Mouse (Mus musculus) gastrocnemius, postnatal 4 days (tissue): ENCODE measurements around the gene Cdpf1. TPM values are rescaled to one million over a fixed set of nuclear protein-coding genes. Genes with fewer than 3 reads are reported as not detected.
"Not testable (repeated sequence)": the region's sequence is repeated elsewhere in the genome, so short reads cannot be mapped to it uniquely, and the experiment has no call there.

Experiments used
- DNase-seq, 2 experiments: peaks; one replicate each; pipeline ENCODE4 v3.0.0; 2021 to 2022; ENCODE audit warnings: low spot score in 2 of 2, mixed read lengths in 2 of 2
- total RNA-seq, 2 experiments: library from RNA; stranded (reverse); gene quantifications; 2 replicates each; pipeline ENCODE4 v1.2.3; 2021

The Cdpf1 gene
- total RNA-seq, 2 experiments from 2014 or later: 27.1 to 31.0 TPM

DNA sequence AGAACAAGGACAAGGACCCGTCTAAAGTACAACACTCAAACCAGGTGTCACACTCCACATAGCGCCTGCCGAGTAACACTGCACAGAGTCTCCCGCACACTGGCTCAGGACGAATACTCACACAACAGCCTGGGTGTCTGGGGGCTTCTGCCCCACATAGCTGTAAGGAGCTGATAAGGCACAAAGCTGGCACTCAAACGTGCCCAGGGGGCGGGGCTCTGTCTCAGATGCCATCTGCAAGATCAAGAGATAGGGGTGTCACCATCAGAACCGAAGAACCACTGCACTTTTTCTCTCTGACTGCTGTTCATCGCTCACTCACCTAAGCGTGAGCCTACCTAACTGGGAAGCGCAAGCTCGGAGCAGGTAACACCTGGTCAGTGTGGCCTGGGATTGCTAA, 2.4 kb downstream of the Cdpf1 start:
- DNase-seq: no peak

DNA sequence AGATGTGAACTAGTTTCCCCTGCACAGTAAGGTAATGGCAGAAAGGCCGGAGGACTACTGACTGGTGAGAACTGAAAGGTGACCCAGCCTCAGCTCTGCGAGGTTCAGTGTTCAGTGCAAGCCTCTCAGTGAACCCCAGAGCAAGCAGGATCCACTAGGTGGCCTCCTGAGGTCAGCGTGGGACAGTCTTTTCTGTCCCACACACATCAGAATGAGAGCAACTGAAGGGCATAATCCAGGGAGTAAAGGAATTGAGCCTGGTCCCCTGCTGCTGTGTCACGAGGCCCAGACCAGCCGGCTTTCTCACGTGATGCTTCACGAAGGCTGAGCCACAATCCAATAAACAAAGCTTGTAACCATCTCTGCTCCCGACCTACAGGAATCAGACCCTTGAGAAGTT, 3.1 kb downstream of the Cdpf1 start:
- DNase-seq: no peak

DNA sequence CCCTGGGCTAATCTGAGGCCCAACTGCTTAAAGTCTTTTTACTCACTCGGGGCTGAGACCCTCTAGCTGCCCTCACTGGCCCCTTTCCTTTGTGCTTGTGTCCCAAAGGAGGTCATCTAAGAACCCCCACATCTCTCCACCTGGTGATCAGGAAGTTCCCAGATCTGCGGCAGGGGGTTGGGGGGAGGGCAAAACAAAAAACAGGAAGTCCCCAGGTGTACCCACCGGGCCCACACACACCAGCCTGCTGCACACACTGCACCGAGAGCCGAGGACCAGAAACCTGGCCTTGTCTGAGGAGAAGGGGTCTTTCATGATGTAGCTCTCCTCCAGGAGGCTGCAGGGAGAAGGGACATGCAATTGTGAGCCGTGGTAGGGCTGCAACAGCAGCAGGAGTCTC, 3.5 kb downstream of the Cdpf1 start:
- DNase-seq: no peak

DNA sequence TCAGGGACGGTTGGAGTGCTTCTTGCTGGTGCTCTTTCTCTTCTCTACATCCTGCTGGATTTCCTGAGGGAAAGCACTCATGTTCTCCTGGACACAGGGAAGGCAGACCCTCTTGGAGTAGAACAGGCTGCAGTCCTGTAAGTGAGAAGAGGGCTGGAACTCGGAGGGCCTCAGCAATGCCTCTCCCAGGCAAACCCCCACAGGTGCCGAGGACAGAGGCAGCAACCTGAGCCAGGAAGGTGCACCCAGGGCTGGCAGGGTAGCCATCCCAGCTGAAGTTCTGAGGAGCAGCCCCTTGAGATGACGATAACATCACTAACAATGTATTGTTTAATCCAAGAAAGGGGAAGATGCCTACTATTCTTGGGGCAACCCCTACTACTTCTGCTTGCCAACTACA, 4.1 kb downstream of the Cdpf1 start:
- no peak for DNase-seq

DNA sequence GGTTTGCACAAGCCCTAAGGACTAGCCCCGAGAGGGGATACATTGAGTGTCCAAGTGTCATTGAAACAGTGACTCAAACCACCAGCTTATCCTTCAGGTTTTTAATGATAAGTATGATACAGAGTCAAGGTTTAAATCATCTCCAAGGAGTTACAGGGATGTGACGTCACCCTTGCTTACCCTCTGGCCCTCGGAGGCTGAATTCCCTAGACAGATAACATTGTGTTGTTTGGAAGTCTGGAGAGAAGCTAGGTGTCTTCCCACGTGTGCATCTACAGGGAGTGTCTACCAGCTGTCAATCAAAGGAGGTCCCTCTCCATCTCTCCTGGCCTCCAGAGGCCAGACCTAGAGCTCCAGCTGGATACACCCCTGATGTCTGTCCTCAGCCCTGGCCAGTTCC, 4.6 kb downstream of the Cdpf1 start:
- DNase-seq: no peak

DNA sequence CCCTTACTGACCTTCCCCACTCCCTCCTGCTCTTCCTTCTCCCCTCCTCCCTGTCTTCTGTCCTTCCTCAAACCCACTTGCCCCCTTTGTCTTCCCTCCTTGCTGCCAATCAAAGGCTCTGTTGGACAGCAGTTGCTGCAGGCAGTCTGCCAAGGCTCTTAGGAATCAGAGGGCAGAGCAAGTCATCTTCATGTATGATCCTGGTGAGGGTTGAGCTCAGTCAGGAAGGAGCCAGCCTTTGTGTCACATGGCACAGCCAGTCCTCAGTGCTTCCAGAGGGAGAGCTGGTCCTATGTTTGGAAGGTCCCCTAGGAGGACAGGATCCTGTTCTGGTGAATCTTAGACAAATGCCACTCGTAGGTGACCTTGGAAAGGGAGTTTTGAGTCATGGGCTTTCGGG, 8.6 kb downstream of the Cdpf1 start:
- no peak for DNase-seq

DNA sequence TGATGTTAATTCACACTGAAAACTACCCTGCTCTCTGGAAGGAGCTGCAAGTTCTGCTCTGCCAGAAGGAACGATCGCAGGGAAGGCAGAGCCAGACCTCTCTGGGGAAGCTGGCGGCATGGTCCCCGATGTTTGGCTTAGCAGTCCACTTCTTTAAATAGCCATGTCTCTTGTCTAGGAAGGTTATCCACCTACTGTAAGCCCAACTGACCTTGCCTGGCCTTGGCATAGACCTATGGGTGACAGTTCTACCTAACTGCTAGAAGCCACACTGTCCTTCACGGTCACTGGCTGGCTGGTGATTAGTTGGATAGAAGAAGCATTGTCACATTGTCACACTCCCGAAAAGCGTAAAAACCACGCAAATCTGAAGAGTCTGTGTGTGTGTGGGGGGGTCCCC, 12.8 kb downstream of the Cdpf1 start:
- no peak for DNase-seq

DNA sequence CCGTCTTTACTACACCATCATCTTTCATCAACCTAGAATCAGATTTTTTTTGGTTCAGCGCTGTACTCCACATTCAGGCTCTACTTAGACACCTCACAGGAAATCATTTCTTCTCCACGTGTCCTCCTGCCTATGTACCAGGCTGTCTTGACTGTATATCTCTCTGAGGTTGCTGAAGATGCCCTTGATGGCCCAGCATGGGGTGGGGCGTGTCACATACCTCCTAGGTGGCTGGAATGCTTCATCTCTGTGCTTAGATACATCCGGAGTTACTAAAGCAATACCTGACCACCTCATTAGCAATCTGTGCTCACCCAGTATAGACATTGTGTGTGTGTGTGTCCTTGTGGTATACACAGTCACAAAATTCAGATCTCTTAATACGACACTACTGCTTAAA, 16.0 kb downstream of the Cdpf1 start:
- DNase-seq: no peak

DNA sequence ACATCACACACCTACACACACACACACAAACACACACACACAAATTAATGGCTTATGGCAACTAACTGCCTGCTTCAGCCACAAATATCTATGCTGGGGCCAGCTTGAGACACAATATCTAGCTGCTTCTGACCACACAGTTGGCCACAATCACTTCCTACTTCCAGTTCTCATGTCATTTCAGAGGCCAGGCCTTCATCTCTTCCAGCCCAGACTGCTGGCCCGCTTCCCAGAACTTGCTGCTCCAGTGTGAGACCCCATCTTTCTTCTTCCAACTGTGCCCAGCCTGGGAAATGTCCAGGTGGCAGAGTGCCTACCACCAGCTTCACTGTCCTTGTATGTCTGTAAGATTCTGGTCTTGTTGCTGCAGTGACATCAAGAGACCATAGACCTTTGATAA, 18.7 kb downstream of the Cdpf1 start:
- peak in 1 of 2 experiments; percentile 59 for DNase-seq

DNA sequence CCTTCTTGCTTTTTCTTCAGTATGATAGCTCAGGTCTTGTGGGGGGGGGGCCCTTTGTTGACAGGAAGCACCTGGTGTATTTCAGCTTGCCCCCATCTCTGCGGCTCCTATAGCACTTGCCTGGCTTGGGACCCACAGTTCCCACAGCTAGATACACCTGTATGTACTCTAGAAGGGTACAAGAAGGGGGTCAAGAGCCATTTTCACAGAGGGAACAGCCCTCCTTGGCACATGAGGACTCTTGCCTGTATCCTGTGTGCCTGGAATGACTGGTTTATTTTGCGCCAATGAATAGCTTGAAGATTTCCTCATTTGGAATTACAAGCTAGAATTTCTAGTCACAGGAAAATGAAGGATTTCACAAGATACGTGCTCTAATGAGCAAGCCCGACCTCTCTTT, 20.0 kb downstream of the Cdpf1 start:
- DNase-seq: no peak

GRCm38 (mm10) chr15:85788633-85789032, 22.9 kb downstream of the Cdpf1 start:
- no peak for DNase-seq

DNA sequence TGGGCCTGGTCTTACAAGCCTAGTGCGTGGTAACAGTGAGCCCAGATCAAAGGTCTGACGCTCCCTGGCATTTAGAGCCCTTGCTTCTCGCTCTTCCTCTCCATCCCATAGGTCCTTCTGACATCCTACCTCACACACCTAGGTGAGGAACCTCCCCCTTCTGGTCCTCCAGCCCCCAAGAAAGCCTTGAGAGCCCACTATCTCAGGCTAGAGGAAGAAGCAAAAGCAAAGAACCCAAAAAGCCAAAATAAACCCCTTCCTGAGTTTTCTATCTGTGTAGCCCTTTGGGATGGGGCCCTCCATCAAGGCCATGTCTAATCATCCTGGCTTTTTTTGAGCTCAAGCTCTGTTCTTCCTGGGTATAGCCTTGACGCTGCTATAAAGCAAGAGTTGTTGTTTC, 23.4 kb downstream of the Cdpf1 start:
- DNase-seq: no peak

- no peak for DNase-seq
Measured at GRCm38 (mm10) chr15:85787482-85787881, 24.0 kb downstream of the Cdpf1 start.

DNA sequence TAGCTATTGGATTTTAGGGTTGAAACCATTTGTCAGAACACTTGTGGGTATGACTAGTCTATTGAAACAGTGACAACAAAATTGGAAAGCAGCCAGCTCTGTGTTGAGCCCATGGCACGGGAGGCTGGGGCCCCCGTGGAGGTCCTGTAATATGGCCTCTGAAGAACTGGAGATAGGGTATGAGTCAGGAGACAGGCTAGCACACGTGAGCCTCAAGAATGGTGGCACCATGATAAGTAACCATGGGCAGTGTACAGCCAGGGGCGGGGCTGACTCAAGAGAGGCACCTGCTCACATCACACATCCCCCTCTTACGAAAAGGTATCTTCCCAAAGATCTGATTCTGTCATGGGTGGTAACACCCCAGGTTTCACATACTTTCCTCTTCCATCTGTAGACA, 24.8 kb downstream of the Cdpf1 start:
- DNase-seq: no peak

GRCm38 (mm10) chr15:85784341-85784740, 27.2 kb downstream of the Cdpf1 start:
- DNase-seq: no peak

- no peak for DNase-seq
Measured at GRCm38 (mm10) chr15:85783146-85783545, 28.4 kb downstream of the Cdpf1 start.

DNA sequence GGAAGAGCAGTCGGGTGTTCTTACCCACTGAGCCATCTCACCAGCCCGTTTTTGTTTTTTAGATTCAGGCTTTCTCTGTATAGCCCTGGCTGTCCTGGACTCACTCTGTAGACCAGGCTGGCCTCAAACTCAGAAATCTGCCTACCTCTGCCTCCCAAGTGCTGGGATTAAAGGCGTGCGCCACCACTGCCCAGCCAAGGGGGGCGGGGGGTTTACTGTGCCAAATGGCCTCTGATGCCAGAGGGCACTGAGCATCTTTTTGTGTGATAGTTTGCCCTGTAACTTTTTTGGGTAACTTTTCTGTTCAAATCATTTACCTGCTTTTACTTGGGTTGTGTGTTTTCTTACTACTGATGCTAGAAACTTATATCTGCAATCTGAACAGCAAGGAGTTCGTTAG, 32.6 kb downstream of the Cdpf1 start:
- DNase-seq: not testable (repeated sequence)

- no peak for DNase-seq
Measured at GRCm38 (mm10) chr15:85776771-85777170, 34.7 kb downstream of the Cdpf1 start.

GRCm38 (mm10) chr15:85776241-85776640, 35.3 kb downstream of the Cdpf1 start:
- DNase-seq: no peak

DNA sequence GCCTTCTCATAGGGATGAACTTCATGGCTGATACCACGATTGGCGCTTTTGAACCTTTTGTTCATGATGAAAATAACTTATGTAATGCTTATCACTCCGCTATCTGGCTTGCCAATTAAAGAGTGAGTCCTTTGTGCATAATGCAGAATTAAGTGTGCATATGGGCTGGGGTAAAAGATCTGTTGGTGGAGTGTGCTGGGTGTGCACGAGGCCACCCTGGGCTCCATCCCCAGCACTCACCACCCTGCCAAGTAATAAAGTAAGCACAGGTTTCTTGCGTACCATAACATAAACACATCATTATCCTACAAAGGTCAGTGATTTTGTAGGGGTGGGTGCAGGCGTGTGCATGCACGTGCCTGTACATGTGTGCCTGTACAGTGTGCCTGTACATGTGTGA, 36.5 kb downstream of the Cdpf1 start:
- DNase-seq: no peak

DNA sequence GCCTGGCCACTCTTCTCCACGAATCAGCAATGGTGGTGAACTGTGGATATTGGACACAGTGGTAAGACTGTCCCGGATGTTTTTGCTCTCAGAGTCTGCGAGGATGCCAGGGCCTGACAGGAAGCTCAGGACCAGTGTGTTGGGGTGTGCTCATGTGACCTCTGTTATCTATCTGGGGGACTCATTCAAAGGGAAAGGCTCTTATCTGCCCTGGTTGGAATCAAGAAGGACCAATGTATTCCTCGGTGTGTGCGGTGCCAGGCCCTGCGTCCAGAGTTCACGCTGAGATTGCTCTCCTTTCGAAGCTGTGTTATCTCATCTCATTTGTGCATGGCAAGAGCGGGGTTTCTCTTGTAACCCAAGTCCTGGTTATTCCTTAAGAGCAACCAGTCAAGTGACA, 37.1 kb downstream of the Cdpf1 start:
- DNase-seq: no peak

DNA sequence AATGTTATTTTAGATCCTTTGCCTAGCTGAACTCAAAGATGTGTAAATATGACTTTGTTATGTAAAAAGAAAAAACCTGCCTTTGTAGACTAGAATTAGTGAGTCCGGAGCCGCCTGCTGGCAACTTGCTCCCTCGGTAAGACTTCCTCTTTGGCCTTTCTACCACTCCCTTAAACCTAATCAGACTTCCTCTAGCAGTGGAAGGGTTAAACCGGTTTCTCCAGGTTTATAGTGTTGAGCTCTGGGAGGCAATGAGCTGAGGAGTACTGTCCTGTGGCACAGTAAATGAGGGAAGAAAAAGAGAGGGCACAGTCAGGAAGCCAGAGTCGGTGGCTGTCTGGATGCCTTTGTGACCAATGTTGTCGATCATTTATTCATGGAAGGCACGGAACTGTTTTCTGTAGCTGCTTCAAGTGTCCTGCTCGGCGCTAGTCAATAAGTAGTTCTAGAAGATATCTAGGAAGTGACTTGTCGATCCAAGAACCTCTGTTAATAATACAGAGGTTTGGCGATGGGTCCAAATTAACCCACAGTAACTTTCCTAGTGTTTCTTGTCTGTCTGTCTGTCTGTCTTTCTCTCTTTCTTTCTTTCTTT, 39.3 kb downstream of the Cdpf1 start:
- DNase-seq: no peak

- DNase-seq: no peak
Measured at GRCm38 (mm10) chr15:85771306-85772121, 40.0 kb downstream of the Cdpf1 start.
